Mouse (Mus musculus): Measurements from ENCODE around the gene Tmem132e. TPM values are rescaled to one million over a fixed set of nuclear protein-coding genes. Genes with fewer than 3 reads are reported as not detected.

Tmem132e gene
- polyA plus RNA-seq, 1 experiment from 2014 or later, result 0.67 TPM

- peaks cover 9% of the 10 kb centered on the region for H3K4me1 ChIP-seq
- H3K27ac ChIP-seq, result no peak overlapping the region
- 4% methylated on average over 36 of the region's 36 CpGs for WGBS
- H3K4me2 ChIP-seq, result peak overlapping the region; percentile 41
- no peak overlapping the region for H3K9ac ChIP-seq
- no peaks in the 10 kb centered on the region for H3K9me3 ChIP-seq
- H3K36me3 ChIP-seq, result no peaks in the 10 kb centered on the region
- ATAC-seq (ENCODE audit: insufficient number of reproducible peaks, low FRiP score, low TSS enrichment, low read depth), result no peak
- peaks cover 69% of the 10 kb centered on the region for H3K27me3 ChIP-seq
- peak overlapping the region; percentile 29 for H3K4me3 ChIP-seq
These were observed 46.1 kb downstream of the Tmem132e start for GRCm38 (mm10) chr11:82434832-82435182.

GRCm38 (mm10) chr11:82448485-82448884 is 59.8 kb downstream of the Tmem132e start:
- H3K27me3 ChIP-seq, result 0 out of 2 replicates have a peak, but pooled peaks cover 7% of the 10 kb centered on the region
- H3K4me2 ChIP-seq, result no peak overlapping the region
- no peak overlapping the region for H3K9ac ChIP-seq
- H3K4me1 ChIP-seq, result no peaks in the 10 kb centered on the region
- no peaks in the 10 kb centered on the region for H3K36me3 ChIP-seq
- no peaks in the 10 kb centered on the region for H3K9me3 ChIP-seq
- no peak overlapping the region for H3K27ac ChIP-seq
- no peak overlapping the region for H3K4me3 ChIP-seq
- WGBS, result 52% methylated on average over 9 of the region's 9 CpGs
- ATAC-seq (ENCODE audit: insufficient number of reproducible peaks, low FRiP score, low TSS enrichment, low read depth), result no peak

- no peaks in the 10 kb centered on the region for H3K36me3 ChIP-seq
- no peaks in the 10 kb centered on the region for H3K27me3 ChIP-seq
- ATAC-seq (ENCODE audit: insufficient number of reproducible peaks, low FRiP score, low TSS enrichment, low read depth), result no peak
- H3K4me2 ChIP-seq, result no peak overlapping the region
- H3K9ac ChIP-seq, result no peak overlapping the region
- no peaks in the 10 kb centered on the region for H3K4me1 ChIP-seq
- no peaks in the 10 kb centered on the region for H3K9me3 ChIP-seq
- 70% methylated on average over 5 of the region's 5 CpGs for WGBS
- H3K4me3 ChIP-seq, result no peak overlapping the region
- H3K27ac ChIP-seq, result no peak overlapping the region
These were observed 63.8 kb downstream of the Tmem132e start for GRCm38 (mm10) chr11:82452516-82452915.

- Histone ChIP-seq H3K27ac (no peak overlapping the region), H3K27me3 (no peaks in the 10 kb centered on the region), H3K9ac (no peak overlapping the region), H3K9me3 (no peaks in the 10 kb centered on the region), H3K4me2 (no peak overlapping the region), H3K4me3 (no peak overlapping the region), H3K36me3 (no peaks in the 10 kb centered on the region), H3K4me1 (no peaks in the 10 kb centered on the region)
- ATAC-seq (ENCODE audit: insufficient number of reproducible peaks, low FRiP score, low TSS enrichment, low read depth), result no peak
- 81% methylated on average over 7 of the region's 7 CpGs for WGBS
These were observed 64.5 kb downstream of the Tmem132e start for GRCm38 (mm10) chr11:82453230-82453629.

- no peaks in the 10 kb centered on the region for H3K4me1 ChIP-seq
- no peak overlapping the region for H3K4me3 ChIP-seq
- no peak overlapping the region for H3K9ac ChIP-seq
- no peaks in the 10 kb centered on the region for H3K27me3 ChIP-seq
- H3K4me2 ChIP-seq, result no peak overlapping the region
- no peaks in the 10 kb centered on the region for H3K9me3 ChIP-seq
- H3K36me3 ChIP-seq, result no peaks in the 10 kb centered on the region
- ATAC-seq (ENCODE audit: insufficient number of reproducible peaks, low FRiP score, low TSS enrichment, low read depth), result no peak
- WGBS, result 86% methylated on average over 7 of the region's 7 CpGs
- no peak overlapping the region for H3K27ac ChIP-seq
These were observed 72.6 kb downstream of the Tmem132e start for GRCm38 (mm10) chr11:82461326-82461725.

GRCm38 (mm10) chr11:82465536-82465935 is 76.8 kb downstream of the Tmem132e start:
- Histone ChIP-seq H3K9ac (no peak overlapping the region), H3K4me3 (no peak overlapping the region), H3K27ac (no peak overlapping the region), H3K27me3 (no peaks in the 10 kb centered on the region), H3K4me1 (no peaks in the 10 kb centered on the region), H3K4me2 (no peak overlapping the region), H3K9me3 (no peaks in the 10 kb centered on the region), H3K36me3 (no peaks in the 10 kb centered on the region)
- WGBS, result 92% methylated on average over 9 of the region's 9 CpGs
- ATAC-seq (ENCODE audit: insufficient number of reproducible peaks, low FRiP score, low TSS enrichment, low read depth), result no peak

GRCm38 (mm10) chr11:82467218-82467617 is 78.5 kb downstream of the Tmem132e start:
- Histone ChIP-seq H3K4me2 (no peak overlapping the region), H3K4me1 (no peaks in the 10 kb centered on the region), H3K9me3 (no peaks in the 10 kb centered on the region), H3K27ac (no peak overlapping the region), H3K4me3 (no peak overlapping the region), H3K9ac (no peak overlapping the region), H3K36me3 (no peaks in the 10 kb centered on the region), H3K27me3 (no peaks in the 10 kb centered on the region)
- ATAC-seq (ENCODE audit: insufficient number of reproducible peaks, low FRiP score, low TSS enrichment, low read depth), result no peak
- WGBS, result 58% methylated on average over 7 of the region's 7 CpGs

- Histone ChIP-seq H3K4me2 (no peak overlapping the region), H3K9me3 (no peaks in the 10 kb centered on the region), H3K36me3 (no peaks in the 10 kb centered on the region), H3K9ac (no peak overlapping the region), H3K27me3 (no peaks in the 10 kb centered on the region), H3K4me3 (no peak overlapping the region), H3K27ac (no peak overlapping the region), H3K4me1 (peaks cover 4% of the 10 kb centered on the region)
- no peak for ATAC-seq (ENCODE audit: insufficient number of reproducible peaks, low FRiP score, low TSS enrichment, low read depth)
- 78% methylated on average over 1 of the region's 1 CpGs for WGBS
These were observed 82.4 kb downstream of the Tmem132e start for GRCm38 (mm10) chr11:82471076-82471475.

GRCm38 (mm10) chr11:82473137-82473621 is 84.5 kb downstream of the Tmem132e start:
- Histone ChIP-seq H3K36me3 (no peaks in the 10 kb centered on the region), H3K4me2 (no peak overlapping the region), H3K4me3 (no peak overlapping the region), H3K9ac (no peak overlapping the region), H3K9me3 (no peaks in the 10 kb centered on the region), H3K27ac (no peak overlapping the region), H3K27me3 (no peaks in the 10 kb centered on the region), H3K4me1 (peaks cover 4% of the 10 kb centered on the region)
- WGBS, result 33% methylated on average over 12 of the region's 12 CpGs
- no peak for ATAC-seq (ENCODE audit: insufficient number of reproducible peaks, low FRiP score, low TSS enrichment, low read depth)

- H3K27ac ChIP-seq, result no peak overlapping the region
- peaks cover 4% of the 10 kb centered on the region for H3K4me1 ChIP-seq
- no peaks in the 10 kb centered on the region for H3K27me3 ChIP-seq
- no peak overlapping the region for H3K4me2 ChIP-seq
- no peaks in the 10 kb centered on the region for H3K36me3 ChIP-seq
- no peak overlapping the region for H3K4me3 ChIP-seq
- WGBS, result 48% methylated on average over 4 of the region's 4 CpGs
- no peak for ATAC-seq (ENCODE audit: insufficient number of reproducible peaks, low FRiP score, low TSS enrichment, low read depth)
- no peak overlapping the region for H3K9ac ChIP-seq
- H3K9me3 ChIP-seq, result no peaks in the 10 kb centered on the region
These were observed 87.4 kb downstream of the Tmem132e start for GRCm38 (mm10) chr11:82476092-82476491.

- WGBS, result 81% methylated on average over 3 of the region's 3 CpGs
- H3K4me2 ChIP-seq, result no peak overlapping the region
- H3K36me3 ChIP-seq, result no peaks in the 10 kb centered on the region
- H3K27ac ChIP-seq, result no peak overlapping the region
- no peak for ATAC-seq (ENCODE audit: insufficient number of reproducible peaks, low FRiP score, low TSS enrichment, low read depth)
- H3K9ac ChIP-seq, result no peak overlapping the region
- H3K4me1 ChIP-seq, result peaks cover 4% of the 10 kb centered on the region
- H3K4me3 ChIP-seq, result no peak overlapping the region
- no peaks in the 10 kb centered on the region for H3K27me3 ChIP-seq
- no peaks in the 10 kb centered on the region for H3K9me3 ChIP-seq
These were observed 88.7 kb downstream of the Tmem132e start for GRCm38 (mm10) chr11:82477412-82477811.

GRCm38 (mm10) chr11:82480941-82481340 is 92.2 kb downstream of the Tmem132e start:
- Histone ChIP-seq H3K4me2 (no peak overlapping the region), H3K27me3 (no peaks in the 10 kb centered on the region), H3K27ac (no peak overlapping the region), H3K9ac (no peak overlapping the region), H3K4me1 (no peaks in the 10 kb centered on the region), H3K4me3 (no peak overlapping the region), H3K9me3 (no peaks in the 10 kb centered on the region), H3K36me3 (no peaks in the 10 kb centered on the region)
- no peak for ATAC-seq (ENCODE audit: insufficient number of reproducible peaks, low FRiP score, low TSS enrichment, low read depth)
- WGBS, result 51% methylated on average over 3 of the region's 3 CpGs
